Mouse (Mus musculus) hindlimb bud, embryonic 11.5 days (tissue): ENCODE measurements at regions not wholly inside any gene's neighbourhood (a gene's known extent, or its start where the extent isn't known, plus 50 kb on each side); places are given as distances from the start of the nearest gene placed in this dataset.

Experiments used
- DNase-seq: peaks from one replicate; pipeline ENCODE4 v3.0.0-alpha.2; 2012; ENCODE audit warnings: low read depth, low spot score; ENCODE audit errors: extremely low spot score

DNA sequence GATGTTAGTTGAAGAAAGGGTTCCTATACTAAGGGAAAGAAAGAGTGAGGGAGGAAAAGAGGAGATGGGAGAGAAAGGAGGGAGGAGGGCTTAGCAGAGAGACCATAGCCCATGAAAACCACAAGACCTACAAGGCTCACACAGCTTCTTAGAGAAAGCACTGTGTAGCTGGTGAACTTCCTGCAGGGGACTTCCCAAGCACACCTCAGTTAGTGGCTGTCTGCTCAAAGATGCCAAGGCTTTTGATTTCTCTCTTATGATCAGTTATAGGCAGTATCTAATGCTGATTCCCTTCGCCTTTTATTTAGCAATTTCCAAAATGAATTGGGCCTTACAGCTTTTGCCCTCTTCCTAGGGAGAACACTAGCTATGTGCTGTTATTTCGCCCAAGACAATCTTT, 90.0 kb upstream of the Bach2 start:
- no peak for DNase-seq

DNA sequence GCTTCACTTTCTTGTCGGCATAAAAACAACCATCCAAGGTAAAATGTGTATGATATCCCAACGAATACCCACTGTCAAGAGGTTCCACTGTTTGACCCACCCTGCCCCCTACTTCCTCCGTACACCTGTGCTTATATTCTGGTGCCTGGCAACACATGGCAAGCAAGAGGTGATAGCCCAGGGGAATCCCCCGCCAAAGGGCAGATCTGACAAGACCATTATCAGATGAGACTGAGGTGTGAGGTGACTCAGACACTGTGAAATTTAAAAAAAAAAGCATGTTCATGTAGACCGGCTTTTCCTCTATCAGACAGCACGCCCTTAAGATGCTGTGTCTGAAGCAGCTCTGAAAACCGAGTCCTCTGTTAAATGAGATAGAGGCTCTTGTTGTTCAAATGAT, 89.4 kb upstream of the Bach2 start:
- DNase-seq, result no peak

DNA sequence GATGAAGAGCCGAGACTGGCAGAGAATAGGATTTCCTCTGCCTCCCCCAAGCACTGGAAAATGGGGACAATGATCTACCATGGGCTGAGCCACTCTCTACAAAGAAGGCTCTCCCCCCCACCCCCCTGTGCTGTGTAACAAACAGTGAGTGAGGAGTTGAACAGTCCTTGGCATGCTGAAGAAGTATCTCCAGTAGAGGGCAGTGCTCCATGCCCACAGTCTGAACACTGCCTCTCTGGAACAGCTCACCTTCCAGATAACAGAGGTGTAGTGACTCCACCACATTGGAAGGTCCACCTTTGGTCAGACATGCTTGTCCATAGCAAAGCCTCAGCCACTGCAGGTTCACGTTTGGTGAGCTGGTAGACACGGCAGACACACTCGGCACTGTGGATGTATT, 85.2 kb upstream of the Bach2 start:
- DNase-seq, result no peak

DNA sequence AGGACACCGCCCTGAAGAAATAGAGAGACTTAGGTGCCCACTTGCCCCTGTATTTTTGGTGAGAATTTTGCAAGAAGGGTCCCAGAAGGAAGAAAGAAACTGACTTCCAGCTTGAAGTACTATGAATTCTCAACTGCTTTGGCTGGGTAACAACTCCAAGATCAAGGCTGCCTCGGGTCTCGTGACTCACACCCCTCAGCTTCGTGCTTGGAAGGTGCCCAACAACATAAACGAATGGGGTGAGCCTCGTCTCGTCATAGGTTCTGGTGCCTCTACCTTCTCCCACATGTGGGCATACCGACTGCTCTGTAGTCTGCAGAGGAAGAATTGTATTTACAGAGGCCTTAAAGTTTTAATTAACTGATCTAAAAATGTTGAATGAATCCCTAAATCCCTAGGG, 81.6 kb upstream of the Bach2 start:
- no peak for DNase-seq

GRCm38 (mm10) chr4:32158451-32158850, 80.2 kb upstream of the Bach2 start:
- DNase-seq, result no peak

DNA sequence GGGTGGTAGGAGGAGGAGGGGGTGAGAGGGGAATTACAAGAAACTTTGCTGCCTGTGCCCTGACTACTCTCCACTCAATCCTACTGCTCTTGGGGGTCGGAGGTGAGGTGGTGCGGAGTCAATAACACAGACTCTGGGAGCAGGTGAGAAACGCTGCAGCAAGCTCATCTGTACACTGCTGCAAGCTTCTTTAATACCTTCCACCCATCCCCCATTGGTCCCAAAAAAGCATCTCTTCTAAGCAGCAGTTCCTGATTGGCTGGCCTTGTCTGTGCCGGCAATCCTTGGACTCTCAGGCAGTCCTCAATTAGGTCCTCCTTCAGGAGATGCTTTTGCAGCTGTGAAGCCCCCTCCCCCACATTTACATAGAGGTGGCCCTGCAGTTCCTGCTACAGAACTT, 79.7 kb upstream of the Bach2 start:
- no peak for DNase-seq

GRCm38 (mm10) chr4:32160815-32161214, 77.8 kb upstream of the Bach2 start:
- no peak for DNase-seq

DNA sequence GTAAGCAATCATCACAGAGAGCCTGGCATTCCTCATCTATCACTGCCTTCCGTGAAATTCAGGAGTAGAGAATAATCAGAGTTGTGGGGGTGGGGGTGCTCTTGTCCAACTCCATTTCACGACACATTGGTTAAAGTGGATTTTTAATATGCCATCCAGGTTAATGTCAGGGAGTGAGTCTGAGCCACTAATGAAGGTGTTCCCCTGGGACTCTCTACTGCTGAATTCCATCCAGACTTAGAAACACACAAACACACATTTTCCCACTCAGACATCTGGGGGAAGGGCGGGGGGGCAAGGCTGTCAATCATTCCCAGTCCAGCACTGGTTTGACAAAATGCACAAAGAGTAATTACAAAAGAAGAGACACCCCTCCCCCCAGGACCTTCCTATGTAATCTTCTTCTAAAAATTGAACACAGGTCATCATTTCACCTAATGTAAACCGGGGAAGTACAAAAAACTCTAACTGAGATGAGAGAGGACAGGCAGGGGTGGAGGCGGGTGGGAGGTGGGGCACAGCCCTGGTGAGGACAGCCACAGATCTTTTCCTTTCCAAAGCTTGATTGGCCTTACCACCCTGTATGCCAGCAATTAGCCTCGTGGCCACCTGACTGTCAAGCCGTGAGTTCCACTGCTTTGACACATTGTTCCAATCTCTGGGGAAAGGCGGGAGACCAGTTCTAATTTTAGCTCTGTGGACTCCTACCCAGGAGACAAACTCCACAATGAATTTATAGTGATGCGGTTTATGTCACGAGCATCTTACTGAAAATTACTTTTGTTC, 76.5 kb upstream of the Bach2 start:
- DNase-seq, result no peak

- DNase-seq, result no peak
Observed at GRCm38 (mm10) chr4:32162694-32163240, 75.8 kb upstream of the Bach2 start.

- DNase-seq, result no peak
Observed at GRCm38 (mm10) chr4:32164081-32164641, 74.4 kb upstream of the Bach2 start.

GRCm38 (mm10) chr4:32164736-32165241, 73.8 kb upstream of the Bach2 start:
- DNase-seq, result no peak

DNA sequence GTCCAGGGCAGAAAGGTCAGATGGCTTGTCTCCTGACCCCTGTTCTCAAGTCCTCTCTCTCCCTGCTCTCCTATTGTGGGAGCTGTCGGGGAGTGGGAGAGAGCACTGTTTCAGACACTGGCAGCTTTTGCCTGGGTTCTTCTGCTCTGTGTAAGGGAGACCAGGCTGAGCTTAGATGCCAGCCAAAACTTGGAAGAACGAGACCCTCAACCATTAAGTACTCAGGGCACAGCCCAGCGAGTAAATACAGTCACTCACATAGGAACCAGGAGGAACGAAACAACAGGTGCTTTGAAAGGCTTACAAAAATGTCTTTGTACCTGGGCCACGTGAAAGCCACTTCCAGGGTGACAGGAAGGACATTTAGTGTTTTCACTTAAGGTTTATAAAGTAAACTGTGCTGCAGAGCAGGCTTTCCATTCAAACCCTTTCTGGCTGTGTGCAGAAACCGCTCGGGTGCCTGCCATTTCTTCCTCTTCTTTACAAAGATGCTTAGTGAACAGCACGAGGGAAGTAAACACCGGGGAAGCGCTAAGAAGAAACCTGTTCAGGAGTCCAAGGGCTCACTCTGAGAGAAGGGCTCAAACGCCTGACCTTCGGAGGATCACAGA, 72.6 kb upstream of the Bach2 start:
- DNase-seq, result no peak

DNA sequence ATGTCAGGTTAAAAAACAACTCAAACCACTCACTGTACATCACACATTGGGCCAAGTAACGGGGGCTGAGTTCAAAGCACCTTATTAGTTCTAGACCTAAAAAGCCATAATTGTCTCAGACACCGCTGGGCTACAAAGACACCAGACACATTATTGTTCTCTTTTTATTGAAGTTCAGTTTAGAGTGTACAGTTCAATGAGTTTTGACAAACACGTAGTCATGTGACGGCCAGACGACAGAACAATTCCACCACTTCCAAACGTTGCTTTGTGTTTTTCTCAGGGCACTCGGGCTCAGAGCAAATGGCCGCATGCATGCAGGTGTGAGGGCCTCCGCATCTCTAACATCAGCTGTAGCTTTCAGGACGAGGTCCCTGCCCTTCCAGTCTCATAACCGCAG, 71.5 kb upstream of the Bach2 start:
- no peak for DNase-seq

GRCm38 (mm10) chr4:32170106-32170459, 68.5 kb upstream of the Bach2 start:
- no peak for DNase-seq

GRCm38 (mm10) chr4:32170460-32171192, 68.0 kb upstream of the Bach2 start:
- no peak for DNase-seq

DNA sequence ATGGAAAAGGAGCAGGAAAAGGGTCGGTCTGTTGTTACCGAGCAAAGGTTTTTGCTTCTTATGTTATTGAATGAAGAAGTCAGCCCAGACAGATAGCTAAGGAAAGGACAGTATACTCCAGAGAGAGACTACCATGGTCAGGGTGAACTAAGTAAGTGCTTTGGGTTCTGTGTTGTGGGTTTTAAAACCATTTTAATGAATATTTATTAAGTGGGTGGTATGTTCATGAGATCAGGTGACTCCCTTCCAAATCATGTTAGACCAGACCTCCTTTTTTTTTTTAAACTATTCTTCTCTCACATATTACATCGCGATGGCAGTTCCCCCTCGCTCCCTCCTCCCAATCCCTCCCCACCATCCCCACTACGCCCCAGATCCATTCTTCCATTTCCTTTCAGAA, 67.3 kb upstream of the Bach2 start:
- no peak for DNase-seq

DNA sequence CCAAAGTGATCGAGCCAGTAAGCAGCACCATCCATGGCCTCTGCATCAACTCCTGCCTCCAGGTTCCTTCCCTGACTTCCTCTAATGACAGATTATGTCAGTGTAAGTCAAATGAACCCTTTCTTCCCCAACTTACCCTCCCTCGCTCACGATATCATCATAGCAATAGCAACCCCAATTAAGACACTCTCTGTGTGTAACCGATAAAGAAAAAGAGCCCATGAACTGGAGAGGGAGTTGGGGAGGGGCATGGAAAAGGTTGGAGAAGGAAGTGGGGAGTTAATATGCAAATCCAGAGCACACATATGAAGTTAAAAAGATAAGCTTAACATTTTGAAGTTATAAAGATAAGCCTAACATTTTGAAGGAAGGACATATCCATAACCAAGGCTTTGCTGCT, 65.6 kb upstream of the Bach2 start:
- DNase-seq, result no peak

- no peak for DNase-seq
Observed at GRCm38 (mm10) chr4:32174771-32175170, 63.8 kb upstream of the Bach2 start.

DNA sequence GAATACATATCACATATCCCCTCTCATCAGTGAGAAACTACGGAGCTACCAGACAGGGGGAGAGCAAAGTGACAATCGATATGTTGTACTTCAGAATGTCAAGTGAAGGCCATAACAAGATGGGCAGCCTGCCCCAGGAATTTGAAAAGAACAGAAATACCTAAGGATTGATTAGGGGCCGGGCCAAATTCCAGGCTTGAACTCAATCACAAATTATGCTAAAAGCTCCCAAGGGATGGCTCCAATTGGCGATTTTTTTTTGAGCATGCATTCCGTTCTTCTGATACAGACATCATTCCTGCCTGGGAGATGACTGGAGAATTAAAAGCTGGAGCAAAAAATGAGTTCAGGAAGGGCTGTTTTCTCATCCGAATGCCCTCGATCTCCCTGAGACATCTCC, 63.4 kb upstream of the Bach2 start:
- no peak for DNase-seq

DNA sequence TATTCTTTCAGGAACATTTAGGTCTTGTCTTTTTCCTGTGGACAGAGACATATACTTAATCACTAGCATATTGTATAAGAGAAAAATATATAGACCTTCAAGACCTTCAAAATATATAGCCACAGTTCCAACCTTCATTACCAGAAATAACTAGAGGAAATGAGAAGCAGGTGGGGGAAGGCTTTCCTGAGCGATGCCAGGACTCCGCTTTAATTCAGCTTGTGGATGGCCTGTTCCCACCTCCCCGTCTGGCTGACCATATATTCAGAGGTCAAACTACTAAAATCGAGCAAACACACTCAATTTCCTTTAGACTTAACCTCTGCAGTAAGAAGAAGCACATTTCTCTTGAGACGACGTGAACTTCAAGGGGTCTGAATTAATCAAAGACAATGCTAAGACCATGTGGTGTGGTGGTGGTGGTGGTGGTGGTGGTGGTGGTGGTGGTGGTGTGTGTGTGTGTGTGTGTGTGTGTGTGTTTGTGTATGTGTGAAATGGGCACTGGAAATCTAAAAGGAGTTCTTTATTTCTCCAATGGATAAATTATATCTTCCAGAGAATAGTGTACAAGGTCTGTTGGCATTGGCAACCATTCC, 62.7 kb upstream of the Bach2 start:
- DNase-seq, result peak; percentile 94
